Mouse (Mus musculus) liver, embryonic 14.5 days (tissue): ENCODE results near the gene Hrh1.

ENCODE experiments used
- CTCF ChIP-seq: IDR thresholded peaks from 2 replicates; pipeline ENCODE4 v1.5.1; 2016; ENCODE audit warnings: antibody characterized with exemption, low read depth, control low read depth
- EP300 ChIP-seq: IDR thresholded peaks from 2 replicates; pipeline ENCODE4 v1.6.1; 2016; ENCODE audit warnings: antibody characterized with exemption, low read depth

DNA sequence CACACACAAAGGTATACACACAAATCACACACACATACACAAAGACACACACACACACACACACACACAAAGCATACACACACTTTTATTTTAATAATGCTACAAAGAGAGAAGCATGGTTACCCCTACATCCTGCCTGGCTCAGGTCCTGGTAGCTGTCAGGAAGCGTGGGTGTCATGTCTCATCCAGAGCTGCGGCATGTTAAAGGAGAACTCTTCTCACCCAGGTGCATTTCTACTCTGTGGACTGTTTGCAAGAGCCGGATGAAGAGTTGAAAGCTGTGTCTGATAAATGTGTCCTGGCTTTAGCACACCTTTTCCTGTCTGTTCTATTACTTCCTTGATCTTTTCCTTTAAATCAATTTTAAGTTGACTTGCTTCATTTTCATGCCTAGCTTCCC, 47.2 kb downstream of the Hrh1 start:
- no peak for TF ChIP-seq CTCF
- no peak for TF ChIP-seq EP300
